Mouse (Mus musculus): ENCODE data around the gene Slc18b1. TPM values are rescaled to one million over a fixed set of nuclear protein-coding genes. Genes with fewer than 3 reads are reported as not detected.

Slc18b1 gene
- polyA plus RNA-seq, 1 experiment, result 28.8 TPM

DNA sequence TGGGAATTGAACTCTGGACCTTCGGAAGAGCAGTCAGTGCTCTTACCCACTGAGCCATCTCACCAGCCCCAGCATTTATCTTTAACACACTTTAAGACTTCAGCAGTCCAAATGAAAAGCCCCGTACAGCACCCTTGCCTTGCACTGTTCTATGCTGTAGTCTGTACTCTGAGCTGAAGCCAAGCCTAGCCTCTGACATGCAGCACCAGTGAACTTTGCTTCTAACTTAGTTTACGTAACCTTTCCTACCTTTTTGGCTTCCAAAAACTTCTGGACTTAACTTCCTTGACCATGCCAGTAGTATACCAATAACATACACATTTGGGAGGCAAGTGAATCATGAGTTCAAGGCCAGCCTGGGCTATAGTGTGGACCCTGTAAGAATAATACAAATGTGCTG, 42.1 kb downstream of the Slc18b1 start:
- no peak overlapping the region for H3K27ac ChIP-seq (ENCODE audit: insufficient read depth, low read length)
- H3K4me3 ChIP-seq (ENCODE audit: insufficient read depth, low read length), result no peak overlapping the region
- TF ChIP-seq POLR2A (IDR thresholded peaks at IDR 0.05; ENCODE audit: low read depth, low read length), result no peak
- TF ChIP-seq CTCF (IDR thresholded peaks at IDR 0.05; ENCODE audit: borderline replicate concordance, insufficient read depth, low read length), result no peak
- H3K4me1 ChIP-seq (ENCODE audit: control insufficient read depth, insufficient read depth, low read length), result no peaks in the 10 kb centered on the region

DNA sequence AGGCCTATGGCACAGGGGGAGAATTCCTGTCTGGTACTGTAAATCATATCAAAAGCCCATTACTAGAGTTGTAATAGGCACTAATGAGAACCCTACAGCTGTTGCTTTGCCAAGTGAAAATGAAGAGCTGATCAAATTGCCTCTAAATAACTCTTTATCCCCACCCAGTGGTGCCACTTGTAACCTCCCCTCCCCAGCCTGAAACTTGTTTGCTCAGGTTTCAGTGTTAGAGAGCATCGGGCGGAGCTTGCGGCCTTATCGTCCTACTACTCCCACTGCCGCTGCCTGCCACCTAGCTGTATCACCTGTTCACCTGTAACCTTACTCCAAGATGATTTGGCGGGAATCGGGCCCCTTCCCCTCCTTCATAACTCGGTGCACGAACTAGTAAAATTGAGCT, 42.6 kb downstream of the Slc18b1 start:
- H3K4me3 ChIP-seq (ENCODE audit: insufficient read depth, low read length), result no peak overlapping the region

DNA sequence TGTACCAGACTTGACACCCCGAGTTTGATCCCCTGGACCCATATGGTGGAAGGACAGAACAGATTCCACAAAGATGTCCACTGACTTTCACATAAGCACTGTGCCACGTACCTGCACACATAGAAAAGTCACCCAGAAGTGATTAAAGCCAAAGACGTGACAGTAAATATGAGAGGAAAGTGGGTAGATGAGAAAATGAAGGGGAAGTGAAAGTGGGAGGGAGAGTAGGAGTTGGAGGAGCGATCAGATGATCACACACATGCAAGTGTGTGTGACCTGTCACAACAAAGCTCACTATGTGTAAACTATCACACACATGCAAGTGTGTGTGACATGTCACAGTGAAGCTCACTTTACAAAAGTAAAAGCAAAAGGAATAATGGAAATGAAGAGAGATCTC, 43.7 kb downstream of the Slc18b1 start:
- H3K4me3 ChIP-seq (ENCODE audit: insufficient read depth, low read length), result no peak overlapping the region
- no peak overlapping the region for H3K27ac ChIP-seq (ENCODE audit: insufficient read depth, low read length)
- H3K4me1 ChIP-seq (ENCODE audit: control insufficient read depth, insufficient read depth, low read length), result no peaks in the 10 kb centered on the region
- TF ChIP-seq CTCF (IDR thresholded peaks at IDR 0.05; ENCODE audit: borderline replicate concordance, insufficient read depth, low read length), result no peak
- TF ChIP-seq POLR2A (IDR thresholded peaks at IDR 0.05; ENCODE audit: low read depth, low read length), result no peak

More for the DNA sequence above, 42.6 kb downstream of the Slc18b1 start:
- no peak for TF ChIP-seq CTCF (IDR thresholded peaks at IDR 0.05; ENCODE audit: borderline replicate concordance, insufficient read depth, low read length)
- TF ChIP-seq POLR2A (IDR thresholded peaks at IDR 0.05; ENCODE audit: low read depth, low read length), result no peak
- H3K4me1 ChIP-seq (ENCODE audit: control insufficient read depth, insufficient read depth, low read length), result no peaks in the 10 kb centered on the region
- no peak overlapping the region for H3K27ac ChIP-seq (ENCODE audit: insufficient read depth, low read length)

DNA sequence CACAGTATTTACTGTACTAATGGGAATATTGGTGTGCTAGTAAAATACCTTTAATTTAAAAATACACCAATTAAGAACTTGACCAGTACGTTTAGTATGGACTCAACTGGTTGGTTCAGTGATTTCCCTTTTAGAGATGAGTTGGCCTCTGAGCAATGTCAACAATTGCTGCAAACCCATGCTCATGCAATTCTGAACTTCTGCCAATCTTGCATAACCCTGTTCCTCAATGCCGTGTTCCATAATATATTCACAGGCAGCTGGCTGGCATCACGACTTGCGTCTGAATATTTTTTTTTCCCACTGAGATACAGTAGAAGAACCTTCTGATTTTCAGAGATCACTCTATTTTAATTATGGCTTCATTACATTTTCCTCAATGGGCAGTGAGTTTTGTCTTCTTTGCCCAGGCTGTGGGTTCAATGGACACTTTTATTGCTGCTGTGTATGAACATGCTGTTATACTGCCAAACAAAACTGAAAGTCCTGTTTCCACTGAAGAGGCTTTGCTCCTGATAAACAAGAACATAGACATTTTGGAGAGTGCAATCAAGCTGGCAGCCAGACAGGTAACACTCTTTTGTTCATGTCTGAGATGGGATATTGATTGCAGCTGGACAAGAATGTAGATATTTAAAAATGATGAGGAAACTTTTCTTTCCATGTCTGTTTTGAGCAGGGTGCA, 54.6 kb downstream of the Slc18b1 start, which contains the start of gene Vnn3:
Gene Vnn3, plus strand, starts transcription at position 235 of the 685 bp plus-strand sequence.
- no peak within 1 kb of the TSS for H3K4me3 ChIP-seq (ENCODE audit: insufficient read depth, low read length)
- H3K4me1 ChIP-seq (ENCODE audit: control insufficient read depth, insufficient read depth, low read length), result no peaks in the 10 kb centered on the region
- no peak within 1 kb of the TSS for H3K27ac ChIP-seq (ENCODE audit: insufficient read depth, low read length)
- TF ChIP-seq POLR2A (IDR thresholded peaks at IDR 0.05; ENCODE audit: low read depth, low read length) (no peak), CTCF (IDR thresholded peaks at IDR 0.05; ENCODE audit: borderline replicate concordance, insufficient read depth, low read length) (no peak)

DNA sequence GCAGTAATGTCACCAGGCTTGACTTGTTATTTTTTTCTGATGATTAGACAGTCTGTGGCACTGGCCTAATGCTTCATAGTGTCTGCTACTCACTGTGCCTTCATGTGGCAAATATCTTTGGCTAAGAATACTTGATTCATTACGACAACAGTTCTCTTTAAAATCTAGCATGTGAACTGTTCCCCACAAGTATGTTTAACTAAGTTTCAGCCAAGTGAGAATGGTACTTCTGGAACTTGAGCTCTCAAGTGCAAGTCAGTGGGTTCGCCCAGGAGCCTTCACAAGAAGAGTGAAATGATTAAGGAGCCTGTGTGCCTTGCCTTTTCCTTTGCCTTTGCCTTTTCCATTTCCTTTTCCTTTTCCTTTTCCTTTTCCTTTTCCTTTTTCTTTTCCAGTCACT, 55.3 kb downstream of the Slc18b1 start:
- no peaks in the 10 kb centered on the region for H3K4me1 ChIP-seq (ENCODE audit: control insufficient read depth, insufficient read depth, low read length)
- TF ChIP-seq CTCF (IDR thresholded peaks at IDR 0.05; ENCODE audit: borderline replicate concordance, insufficient read depth, low read length) (no peak), POLR2A (IDR thresholded peaks at IDR 0.05; ENCODE audit: low read depth, low read length) (no peak)
- no peak overlapping the region for H3K4me3 ChIP-seq (ENCODE audit: insufficient read depth, low read length)
- no peak overlapping the region for H3K27ac ChIP-seq (ENCODE audit: insufficient read depth, low read length)

DNA sequence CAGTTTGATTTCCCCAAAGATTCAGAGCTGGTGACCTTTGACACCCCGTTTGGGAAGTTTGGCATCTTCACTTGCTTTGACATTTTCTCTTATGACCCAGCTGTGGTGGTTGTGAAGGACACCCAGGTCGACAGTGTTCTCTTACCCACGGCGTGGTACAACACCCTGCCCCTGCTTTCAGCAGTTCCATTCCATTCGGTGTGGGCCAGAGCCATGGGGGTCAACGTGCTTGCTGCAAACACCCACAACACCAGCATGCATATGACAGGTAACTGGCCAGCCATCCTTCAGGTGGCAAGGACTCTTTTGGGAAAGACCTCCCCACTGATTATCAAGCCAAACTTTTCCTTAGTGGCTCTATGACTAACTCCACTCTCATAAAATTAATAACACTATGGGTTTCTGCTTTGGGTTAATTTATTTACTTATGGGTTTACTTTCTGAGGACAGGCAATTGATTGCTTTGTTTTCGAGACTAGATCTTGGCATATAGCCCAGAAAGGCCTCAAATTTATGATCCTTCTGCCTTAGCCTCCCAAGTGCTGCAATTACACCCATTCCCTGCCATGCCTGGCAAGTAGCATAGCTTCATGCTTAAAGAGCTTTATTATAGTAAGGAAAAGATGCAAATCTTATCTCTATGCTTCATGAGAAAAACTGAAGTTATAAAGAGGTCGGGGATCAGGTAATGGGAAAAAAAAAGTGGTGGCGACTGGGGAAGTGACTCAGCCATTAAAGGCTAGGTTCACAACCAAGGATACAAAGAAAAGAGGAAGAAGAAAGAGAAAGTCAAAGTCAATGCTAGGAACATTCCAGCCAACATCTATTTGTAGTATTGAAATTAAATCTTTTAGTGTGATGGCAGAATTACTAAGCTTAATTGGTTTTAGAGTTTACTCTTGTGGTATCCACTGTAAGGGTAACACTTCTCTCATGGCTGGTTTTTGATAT, 67.9 kb downstream of the Slc18b1 start:
- no peaks in the 10 kb centered on the region for H3K4me1 ChIP-seq (ENCODE audit: control insufficient read depth, insufficient read depth, low read length)
- TF ChIP-seq CTCF (IDR thresholded peaks at IDR 0.05; ENCODE audit: borderline replicate concordance, insufficient read depth, low read length) (no peak), POLR2A (IDR thresholded peaks at IDR 0.05; ENCODE audit: low read depth, low read length) (no peak)
- no peak overlapping the region for H3K27ac ChIP-seq (ENCODE audit: insufficient read depth, low read length)
- H3K4me3 ChIP-seq (ENCODE audit: insufficient read depth, low read length), result no peak overlapping the region

Other genes with a start within 250 kb of the Slc18b1 start
- gene Rps12, start 9.7 kb upstream of the Slc18b1 start, polyA plus RNA-seq (2011; ENCODE audit: insufficient read length, low read depth, missing spikeins), result 255 and 381 TPM in 2 replicates
- not detected in 2 replicates for gene Vnn3, start 54.5 kb downstream of the Slc18b1 start, polyA plus RNA-seq (2011; ENCODE audit: insufficient read length, low read depth, missing spikeins)
- gene Vnn1, start 97.7 kb downstream of the Slc18b1 start, polyA plus RNA-seq (2011; ENCODE audit: insufficient read length, low read depth, missing spikeins), result 4.5 and 5.1 TPM in 2 replicates
- not detected in 2 replicates for gene Taar1, start 123.4 kb downstream of the Slc18b1 start, polyA plus RNA-seq (2011; ENCODE audit: insufficient read length, low read depth, missing spikeins)
- gene Taar2, start 141.6 kb downstream of the Slc18b1 start, polyA plus RNA-seq (2011; ENCODE audit: insufficient read length, low read depth, missing spikeins), result not detected in 2 replicates
- gene Taar3, start 152.6 kb downstream of the Slc18b1 start, polyA plus RNA-seq (2011; ENCODE audit: insufficient read length, low read depth, missing spikeins), result not detected in 2 replicates
- not detected in 2 replicates for gene Taar4, start 163.5 kb downstream of the Slc18b1 start, polyA plus RNA-seq (2011; ENCODE audit: insufficient read length, low read depth, missing spikeins)
- gene Taar5, start 173.7 kb downstream of the Slc18b1 start, polyA plus RNA-seq (2011; ENCODE audit: insufficient read length, low read depth, missing spikeins), result not detected in 2 replicates
- gene Taar6, start 188.7 kb downstream of the Slc18b1 start, polyA plus RNA-seq (2011; ENCODE audit: insufficient read length, low read depth, missing spikeins), result not detected in 2 replicates
- gene Taar7a, start 196.5 kb downstream of the Slc18b1 start, polyA plus RNA-seq (2011; ENCODE audit: insufficient read length, low read depth, missing spikeins), result not detected in 2 replicates
- not detected in 2 replicates for gene Taar7b, start 203.0 kb downstream of the Slc18b1 start, polyA plus RNA-seq (2011; ENCODE audit: insufficient read length, low read depth, missing spikeins)
- not detected in 2 replicates for gene Taar7d, start 230.2 kb downstream of the Slc18b1 start, polyA plus RNA-seq (2011; ENCODE audit: insufficient read length, low read depth, missing spikeins)
- not detected in 2 replicates for gene Taar7e, start 240.6 kb downstream of the Slc18b1 start, polyA plus RNA-seq (2011; ENCODE audit: insufficient read length, low read depth, missing spikeins)

Measured in embryonic fibroblast, embryonic 13.5 days (primary cell).